Mouse (Mus musculus): ENCODE results near the gene Mymk.
A peak's percentile ranks its signal among the peaks of the same experiment; 100 is the strongest.

The Mymk gene

DNA sequence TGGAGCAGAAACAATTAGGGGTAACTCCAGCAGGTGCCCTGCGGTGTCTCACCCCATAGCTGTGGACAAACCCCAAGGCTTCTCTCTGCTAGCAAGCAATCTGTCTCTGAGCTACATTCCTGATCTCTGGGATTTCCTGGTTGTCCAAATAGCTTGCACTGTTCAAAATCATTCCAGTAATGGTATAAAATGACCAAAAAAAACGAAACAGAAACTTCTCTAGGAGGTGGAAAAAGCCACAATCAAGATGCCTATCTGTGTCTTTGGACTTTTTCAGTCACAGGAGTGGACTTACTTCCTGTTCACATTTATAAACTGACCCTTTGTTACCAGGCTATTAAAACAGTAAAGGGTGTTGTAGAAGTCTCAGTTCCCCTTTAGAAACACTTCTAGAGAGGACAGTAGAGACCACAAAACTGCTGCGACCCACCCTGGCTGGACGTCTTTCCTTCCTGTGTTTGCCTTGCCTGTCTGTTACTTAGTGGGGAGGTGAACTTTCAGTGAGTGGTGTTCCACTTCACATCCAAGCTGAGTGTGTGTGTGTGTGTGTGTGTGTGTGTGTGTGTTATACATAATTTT is 43.5 kb downstream of the Mymk start:
- DNase-seq: no peak

DNA sequence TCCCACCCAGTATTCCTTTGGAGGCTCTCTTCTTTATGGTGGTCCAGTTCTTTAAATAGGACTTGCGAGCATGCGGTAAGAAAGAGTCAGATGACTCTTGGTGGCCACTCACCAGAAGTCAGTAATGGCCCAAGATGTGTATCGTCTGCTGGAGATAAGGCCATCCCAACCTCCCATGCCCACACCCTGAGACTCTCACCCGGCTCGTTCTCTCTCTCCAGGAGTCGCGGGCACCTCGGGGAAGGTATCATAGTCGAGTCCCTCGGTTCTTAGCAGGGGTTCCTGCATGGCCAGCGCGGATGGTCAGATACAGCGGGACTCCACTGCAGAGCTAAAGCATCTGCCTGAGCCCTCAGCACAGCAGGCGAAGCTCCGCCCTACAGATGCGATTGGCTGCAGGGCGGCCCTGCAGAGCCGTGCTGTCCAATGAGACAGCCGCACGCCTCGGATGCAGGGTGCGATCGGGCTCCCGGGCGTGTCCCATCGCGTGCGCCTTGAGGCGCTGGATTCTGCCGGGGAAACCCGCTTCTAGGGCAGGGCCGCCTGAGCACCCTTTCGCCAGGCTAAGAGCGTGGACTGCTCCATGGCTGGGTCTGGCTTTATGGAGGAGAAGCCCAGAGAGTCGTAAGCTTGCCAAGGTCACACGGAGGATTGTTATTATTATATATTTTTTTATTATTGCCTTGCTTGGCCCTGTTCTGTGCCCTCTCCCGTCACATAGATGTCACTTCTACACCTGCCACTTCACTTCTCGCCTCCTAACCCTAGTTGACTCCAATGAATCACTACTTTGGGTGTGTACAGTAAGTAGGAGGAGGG is 44.2 kb downstream of the Mymk start, which contains the start of gene Slc2a6:
Gene Slc2a6, minus strand, starts transcription at position 381 of the 819 bp plus-strand sequence.
- peak; percentile 92 to 94 for DNase-seq

DNA sequence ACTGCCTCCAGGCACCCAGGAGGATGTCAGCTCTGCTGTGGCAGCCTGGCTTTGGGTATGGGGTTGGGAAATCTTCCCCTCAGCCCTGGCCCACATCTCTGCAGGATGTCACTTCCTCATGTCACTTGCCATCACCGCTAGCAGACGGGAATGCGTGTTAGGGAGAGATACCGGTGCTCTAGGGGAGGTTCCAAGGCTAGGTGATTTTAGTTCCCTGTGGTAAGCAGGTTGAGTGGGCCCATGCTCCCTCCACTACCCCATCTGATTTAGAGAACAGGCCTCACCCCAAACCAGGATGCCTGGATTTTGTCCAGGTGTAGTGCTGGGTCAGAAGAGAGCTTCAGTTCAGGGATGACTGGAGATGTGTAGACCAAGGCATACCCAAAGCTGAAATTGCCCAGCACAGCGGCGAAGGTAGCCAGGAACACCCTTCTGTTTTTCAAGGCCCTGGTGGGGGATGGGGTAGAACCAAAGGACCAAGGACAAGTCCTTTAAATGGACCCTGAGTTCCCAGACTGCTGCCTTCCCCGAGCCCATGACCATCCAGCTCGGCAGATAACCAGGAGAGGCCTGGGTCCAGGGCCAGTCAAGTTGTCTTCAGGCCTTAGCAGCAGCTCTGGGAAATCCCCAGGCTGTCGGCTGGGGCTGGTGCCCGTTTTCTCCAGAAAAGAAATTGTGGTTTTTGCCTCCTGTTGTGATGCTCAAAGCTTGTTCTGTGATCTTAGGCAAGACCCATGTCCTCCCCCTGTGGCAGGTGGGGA is 44.9 kb downstream of the Mymk start:
- peak in 1 of 2 experiments; percentile 38 for DNase-seq

DNA sequence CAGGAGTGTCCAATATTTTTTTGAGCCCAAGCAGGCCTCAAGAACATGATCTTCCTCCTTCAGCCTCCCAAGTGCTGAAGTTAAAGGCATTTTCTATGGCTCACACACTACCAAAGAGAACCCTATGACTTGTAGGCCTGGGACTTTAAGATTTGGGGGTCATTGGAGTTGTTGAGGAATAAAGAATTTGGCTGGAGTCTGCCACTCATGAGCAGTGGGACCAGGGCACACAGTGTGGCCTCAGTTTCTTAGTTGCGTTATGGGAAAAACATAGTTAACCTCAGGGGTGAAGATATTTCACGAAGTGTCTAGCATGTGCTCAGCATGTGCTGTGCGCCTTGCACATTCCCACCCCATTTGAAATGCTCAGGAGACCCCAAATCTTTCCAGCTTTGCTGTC is 45.6 kb downstream of the Mymk start:
- DNase-seq: no peak

DNA sequence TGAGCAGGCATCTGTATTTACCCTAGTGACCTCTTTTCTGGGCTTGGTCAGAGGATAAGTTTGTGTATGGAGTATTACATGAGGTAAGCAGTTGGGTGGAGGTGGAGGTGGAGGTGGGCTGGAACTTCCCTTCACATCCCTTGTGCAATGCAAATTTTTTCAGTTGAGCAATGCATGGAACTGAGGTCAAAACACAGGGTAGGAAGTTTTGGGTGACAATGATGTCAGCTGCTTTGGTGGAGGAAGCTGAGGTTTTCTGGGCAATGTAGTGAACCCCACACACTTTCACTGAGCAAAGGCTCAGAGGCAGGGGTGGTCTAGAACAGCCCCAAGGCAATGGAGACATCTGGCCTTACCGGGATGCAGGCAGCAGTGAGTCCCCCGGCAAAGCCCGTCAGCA is 46.4 kb downstream of the Mymk start:
- no peak for DNase-seq

DNA sequence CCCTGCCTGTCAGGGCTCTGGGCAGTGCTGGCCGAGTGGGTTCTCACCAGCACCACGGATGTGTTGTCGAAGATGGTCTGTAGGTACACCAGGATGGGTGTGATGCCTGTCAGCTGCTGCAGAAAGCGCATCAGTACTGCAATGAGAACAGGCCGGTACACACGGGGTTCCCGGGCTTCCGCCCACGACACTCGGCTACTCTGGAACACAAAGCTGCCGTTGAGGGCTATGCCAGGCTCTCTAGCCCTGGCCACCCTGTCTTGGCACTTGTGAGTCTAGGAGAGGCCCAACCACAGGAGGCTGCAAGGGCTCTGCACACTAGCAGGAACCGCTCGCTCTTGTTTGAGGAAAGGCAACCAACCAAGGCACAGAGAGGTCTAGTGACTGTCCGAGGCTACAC is 47.8 kb downstream of the Mymk start:
- DNase-seq: peak in 1 of 2 experiments; percentile 13

DNA sequence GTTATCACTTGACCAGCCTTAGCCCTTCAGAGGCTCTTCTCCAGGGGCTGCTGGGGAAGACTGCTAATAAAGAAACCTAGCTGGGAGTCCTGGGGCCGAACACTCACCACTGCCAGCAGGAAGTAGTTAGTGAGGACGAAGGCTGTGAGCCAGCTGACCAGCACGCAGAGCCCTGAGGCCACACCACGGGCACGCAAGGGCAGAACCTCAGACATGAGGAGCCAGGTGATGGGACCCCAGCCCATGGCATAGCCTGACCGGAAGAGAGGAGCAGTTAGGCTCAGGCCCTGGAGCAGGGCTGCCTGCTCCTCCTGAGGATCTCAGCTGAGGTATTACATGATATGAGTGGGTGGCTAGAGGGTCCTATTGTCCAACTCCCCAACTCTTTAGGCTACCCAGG is 49.4 kb downstream of the Mymk start:
- DNase-seq: no peak

DNA sequence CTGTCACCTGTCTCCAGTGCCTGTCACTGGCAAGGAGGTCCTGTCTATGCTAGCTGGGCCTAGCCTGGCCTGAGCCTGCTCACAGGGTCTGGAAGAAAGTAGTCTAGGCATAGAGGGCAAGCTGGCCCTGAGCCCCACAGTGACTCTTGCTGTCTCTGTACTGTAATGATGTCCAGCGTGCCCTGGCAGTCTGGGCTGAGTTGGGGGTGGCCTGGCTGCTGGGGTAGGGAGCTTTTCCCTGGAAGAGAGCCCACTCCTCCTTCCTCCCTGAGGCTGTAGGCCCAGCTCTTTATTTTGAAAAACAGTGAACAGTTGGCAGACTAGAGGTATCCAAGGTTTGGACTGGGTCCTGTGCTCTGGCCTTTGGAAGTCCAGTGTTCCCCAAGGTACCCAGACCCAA is 50.9 kb downstream of the Mymk start:
- no peak for DNase-seq

DNA sequence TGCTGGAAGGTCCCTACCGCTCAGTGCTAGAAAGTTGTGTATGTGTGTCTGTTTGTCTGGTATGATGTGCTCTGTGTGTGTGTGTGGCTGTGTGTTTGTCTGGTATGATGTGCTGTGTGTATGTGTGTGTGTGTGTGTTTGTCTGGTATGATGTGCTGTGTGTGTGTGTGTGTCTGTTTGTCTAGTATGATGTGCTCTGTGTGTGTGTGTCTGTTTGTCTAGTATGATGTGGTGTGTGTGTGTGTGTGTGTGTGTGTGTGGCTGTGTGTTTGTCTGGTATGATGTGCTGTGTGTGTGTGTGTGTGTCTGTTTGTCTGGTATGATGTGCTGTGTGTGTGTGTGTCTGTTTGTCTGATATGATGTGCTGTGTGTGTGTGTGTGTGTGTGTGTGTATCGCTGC is 52.4 kb downstream of the Mymk start:
- no peak for DNase-seq

DNA sequence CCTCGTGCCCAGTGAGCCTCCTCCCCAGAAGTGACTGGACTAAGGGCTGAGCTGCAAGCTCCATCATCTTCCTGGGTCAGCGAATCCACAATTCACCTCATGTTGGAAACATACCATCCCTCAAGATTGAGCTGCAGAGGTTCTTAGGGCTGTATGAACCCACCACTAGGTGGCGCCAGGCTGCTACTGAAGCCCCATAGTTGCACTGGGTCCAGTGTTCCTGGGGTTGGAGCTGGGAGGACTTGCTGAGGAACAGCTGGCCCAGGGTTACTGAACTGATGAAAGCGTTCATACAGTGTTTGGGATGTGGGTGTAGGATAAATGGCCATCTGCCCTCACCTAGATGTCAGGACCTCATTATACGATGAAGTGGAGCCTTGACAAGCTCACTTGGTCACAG is 54.2 kb downstream of the Mymk start:
- DNase-seq: peak; percentile 74 to 78

All from cerebellum, postnatal 36 days (tissue).